1 mouse cellular context compared by ENCODE assay signal in the genomic region with DNA sequence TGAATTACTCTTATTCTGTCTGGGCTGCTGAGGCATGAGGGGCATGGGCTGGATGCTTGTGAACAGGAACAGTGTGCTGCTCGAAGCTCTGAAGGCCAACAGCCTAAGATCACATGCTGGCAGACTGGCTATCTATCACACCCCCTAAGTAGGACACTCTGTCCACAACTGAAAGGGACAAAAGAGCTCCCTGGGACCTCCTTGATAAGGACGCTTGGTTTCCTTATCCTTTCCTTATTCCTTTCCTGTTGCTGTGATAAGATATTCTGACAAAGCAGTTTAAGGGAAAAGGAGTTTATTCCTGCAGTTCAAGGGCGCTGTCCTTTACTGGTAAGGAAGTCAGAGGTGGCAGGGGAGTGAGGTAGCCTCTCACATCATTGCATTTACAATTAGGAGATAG.
A peak's percentile ranks its signal among the peaks of the same experiment; 100 is the strongest.
TF ChIP-seq lines count a peak whose summit lies in the region.

No protein-coding gene starts in this region.

TF ChIP-seq in MEL, 35 proteins besides CTCF, POLR2A, EP300 and RAD21:
- TF ChIP-seq MAZ (IDR thresholded peaks at IDR 0.05; ENCODE audit: low read depth, low read length) (no peak), ZMIZ1 (IDR thresholded peaks at IDR 0.05; ENCODE audit: low read depth, low read length) (no peak), TCF12 (IDR thresholded peaks at IDR 0.05; ENCODE audit: low read depth, low read length) (peak; percentile 49; the same call in 1 of the 2 replicates), TAL1 (IDR thresholded peaks at IDR 0.05; ENCODE audit: low read length) (peak; percentile 55), ZKSCAN1 (IDR thresholded peaks at IDR 0.05; ENCODE audit: low read depth, low read length) (no peak), E2F4 (IDR thresholded peaks at IDR 0.05; ENCODE audit: borderline replicate concordance, low read depth, low read length) (no peak), TBP (IDR thresholded peaks at IDR 0.05; ENCODE audit: low read depth, low read length) (no peak), MAFK (IDR thresholded peaks at IDR 0.05; ENCODE audit: borderline replicate concordance, low read depth, low read length) (no peak), GATA1 (IDR thresholded peaks at IDR 0.05; ENCODE audit: low read depth, low read length) (peak; percentile 58; the same call in 1 of the 2 replicates)
